ENCODE assay signal across 23 mouse cellular contexts in genomic region chr6:97295866-97296527, GRCm38 (mm10). TPM values are rescaled to one million over a fixed set of nuclear protein-coding genes. Genes with fewer than 3 reads are reported as not detected.
DNase-seq lines count a peak whose midpoint lies in the region; ATAC-seq and TF ChIP-seq lines count a peak whose summit lies in the region.
"Had no signal": no experiment of that assay in that cellular context is flagged by ENCODE, and none has a peak within 500 bp of the region (broad histone marks: within the 10 kb centered on the region; RNA-seq: fewer than 3 reads in every experiment).

No protein-coding gene starts in this region.

- no peak overlapping the region for H3K4me3 ChIP-seq in heart, embryonic 10.5 days
- no peak overlapping the region for H3K4me3 ChIP-seq in heart, adult 2 months
- H3K4me3 ChIP-seq in megakaryocyte, embryonic 14.5 days (replicated peaks), result peak overlapping the region; percentile 24
- H3K4me3 ChIP-seq in midbrain, embryonic 11.5 days (ENCODE audit: low read depth, low read length), result no peak overlapping the region
- H3K4me3 ChIP-seq in midbrain, embryonic 15.5 days, result no peak overlapping the region

- peaks cover 36% of the 10 kb centered on the region for H3K4me1 ChIP-seq in heart, embryonic 10.5 days
- peaks cover 3% of the 10 kb centered on the region for H3K4me1 ChIP-seq in heart, adult 2 months (ENCODE audit: control insufficient read depth, insufficient read depth, low read length)
- peaks cover 77% of the 10 kb centered on the region for H3K4me1 ChIP-seq in megakaryocyte, embryonic 14.5 days
- no peaks in the 10 kb centered on the region for H3K4me1 ChIP-seq in midbrain, embryonic 11.5 days (ENCODE audit: control insufficient read depth, insufficient read depth, low read length)
- no peaks in the 10 kb centered on the region for H3K4me1 ChIP-seq in midbrain, embryonic 15.5 days

- TF ChIP-seq EP300 in heart, adult 2 months (IDR thresholded peaks at IDR 0.05; ENCODE audit: insufficient read depth, low read depth, low read length), result no peak

- H3K79me2 ChIP-seq in heart, adult 2 months (replicated peaks; ENCODE audit: control insufficient read depth, insufficient read depth, low read length), result no peaks in the 10 kb centered on the region

- TF ChIP-seq POLR2A in heart, adult 2 months (IDR thresholded peaks at IDR 0.05; ENCODE audit: insufficient read depth, low read depth, low read length), result no peak

- intact Hi-C loops in heart, adult 2 months (cut with DNase I), result no loop called here

- no peak overlapping the region for H3K9ac ChIP-seq in heart, adult 2 months (ENCODE audit: low read depth, low read length)
- H3K9ac ChIP-seq in midbrain, embryonic 11.5 days (ENCODE audit: low read length), result no peak overlapping the region
- no peak overlapping the region for H3K9ac ChIP-seq in midbrain, embryonic 15.5 days

- no peak overlapping the region for H3K27ac ChIP-seq in heart, embryonic 10.5 days
- no peak overlapping the region for H3K27ac ChIP-seq in heart, adult 2 months
- H3K27ac ChIP-seq in midbrain, embryonic 11.5 days (ENCODE audit: low read depth, low read length), result no peak overlapping the region
- H3K27ac ChIP-seq in midbrain, embryonic 15.5 days, result no peak overlapping the region

- DNase-seq in heart, adult 11 months, result peak; percentile 74
- DNase-seq in heart, postnatal 4 days, result no peak
- peak; percentile 58 for DNase-seq in heart, embryonic 10.5 days (ENCODE audit: low spot score)
- no peak for DNase-seq in heart, adult 2 months
- peak; percentile 53 for DNase-seq in midbrain, embryonic 11.5 days (ENCODE audit: low spot score, missing footprints)
- DNase-seq: adrenal gland, adult 2 months; adrenal gland, adult 8-10 months; adrenal gland, postnatal 10 days; adrenal gland, postnatal 14 days; adrenal gland, postnatal 25 days; adrenal gland, postnatal 36 days; B cell, adult 2 months; cerebellum, adult 11 months; cerebellum, adult 11-12 months had no signal

- no peak for ATAC-seq in megakaryocyte, adult 5-6 weeks (ENCODE audit: poor library complexity, severe bottlenecking)
- no peak for ATAC-seq in midbrain, embryonic 11.5 days (ENCODE audit: low FRiP score)
- no peak for ATAC-seq in midbrain, embryonic 15.5 days (replicated peaks)
- ATAC-seq: activated CD4-positive, CD25-positive, alpha-beta regulatory T cell, adult 4 months; CD4-positive, CD25-positive, alpha-beta regulatory T cell, adult 4 months; Patski had no signal

- no peaks in the 10 kb centered on the region for H3K27me3 ChIP-seq in heart, embryonic 10.5 days (ENCODE audit: insufficient read depth, poor library complexity, severe bottlenecking)
- no peaks in the 10 kb centered on the region for H3K27me3 ChIP-seq in heart, adult 2 months (ENCODE audit: control insufficient read depth, insufficient read depth, low read length)
- no peaks in the 10 kb centered on the region for H3K27me3 ChIP-seq in megakaryocyte, embryonic 14.5 days (replicated peaks)
- no peaks in the 10 kb centered on the region for H3K27me3 ChIP-seq in midbrain, embryonic 11.5 days (ENCODE audit: control insufficient read depth, insufficient read depth, low read length)
- no peaks in the 10 kb centered on the region for H3K27me3 ChIP-seq in midbrain, embryonic 15.5 days (replicated peaks)
- H3K27me3 ChIP-seq: CH12.LX, Patski had no signal

- WGBS in heart, embryonic 10.5 days, result 90% methylated on average over 21 of the region's 21 CpGs
- 93% methylated on average over 21 of the region's 21 CpGs for WGBS in heart, adult 2 months
- WGBS in midbrain, embryonic 11.5 days, result 94% methylated on average over 21 of the region's 21 CpGs
- 96% methylated on average over 21 of the region's 21 CpGs for WGBS in midbrain, embryonic 15.5 days

- no peaks in the 10 kb centered on the region for H3K9me3 ChIP-seq in heart, embryonic 10.5 days
- no peaks in the 10 kb centered on the region for H3K9me3 ChIP-seq in megakaryocyte, embryonic 14.5 days
- H3K9me3 ChIP-seq in midbrain, embryonic 11.5 days (ENCODE audit: control insufficient read depth, low read length), result no peaks in the 10 kb centered on the region
- H3K9me3 ChIP-seq in midbrain, embryonic 15.5 days, result no peaks in the 10 kb centered on the region

- H3K4me2 ChIP-seq in midbrain, embryonic 11.5 days, result no peak overlapping the region
- H3K4me2 ChIP-seq in midbrain, embryonic 15.5 days, result no peak overlapping the region

- no peak for TF ChIP-seq CTCF in heart, adult 2 months (IDR thresholded peaks at IDR 0.05)

- peaks cover 93% of the 10 kb centered on the region for H3K36me3 ChIP-seq in heart, embryonic 10.5 days
- H3K36me3 ChIP-seq in heart, adult 2 months (ENCODE audit: control insufficient read depth, insufficient read depth, low read length), result peaks cover 13% of the 10 kb centered on the region
- H3K36me3 ChIP-seq in megakaryocyte, embryonic 14.5 days (replicated peaks; ENCODE audit: low read length), result peaks cover 99% of the 10 kb centered on the region
- H3K36me3 ChIP-seq in midbrain, embryonic 11.5 days (ENCODE audit: control insufficient read depth, insufficient read depth, low read length), result peaks cover 24% of the 10 kb centered on the region
- H3K36me3 ChIP-seq in midbrain, embryonic 15.5 days (replicated peaks), result peaks cover 21% of the 10 kb centered on the region; the same call in 1 of the 2 replicates
- H3K36me3 ChIP-seq: G1E had no signal

RNA-seq across cellular contexts. Expression of gene Lmod3, which starts 43.4 kb away (rescaled TPM):
- 10 to 100 TPM; 47.8 to 48.0 TPM for total RNA-seq in heart, postnatal 4 days (2021)
- 10.5 and 17.5 TPM in 2 replicates for polyA plus RNA-seq in heart, embryonic 10.5 days (2016; fragmentation: Nextera tagmentation; extraction: Ambion mirVana)
- total RNA-seq in heart, adult 2 months (2021), result 10 to 100 TPM; 50.1 to 63.0 TPM
- 26.3 and 40.0 TPM in 2 replicates for polyA plus RNA-seq in heart, adult 2 months (2012; rRNA removed)
- not detected in 2 replicates for polyA plus RNA-seq in megakaryocyte, embryonic 14.5 days (2012; ENCODE audit: insufficient read depth, low replicate concordance)
- total RNA-seq in megakaryocyte, adult 5-6 weeks (2015), result not detected in 2 replicates
- not detected in 2 replicates for total RNA-seq in megakaryocyte, adult 5-6 weeks (2017)
- polyA plus RNA-seq in midbrain, embryonic 11.5 days (2014; fragmentation: Nextera tagmentation; extraction: Ambion mirVana), result 0.08 TPM in 1 of 2 replicates, not detected in the other
- polyA plus RNA-seq in midbrain, embryonic 15.5 days (2015; fragmentation: Nextera tagmentation; extraction: Ambion mirVana), result not detected in 2 replicates
- total RNA-seq: adrenal gland, adult 2 months; adrenal gland, postnatal 14 days; adrenal gland, postnatal 25 days; adrenal gland, postnatal 36 days; CH12.LX; MEL had no signal
- polyA plus RNA-seq: activated CD4-positive, CD25-positive, alpha-beta regulatory T cell, adult 4 months; adrenal gland, adult 2 months; G1E; Patski had no signal

Comparison
In these comparisons a context has a peak if more than half of its experiments do, and no peak if none do; other contexts are left out.
1. DNase-seq: peak in heart, adult 11 months (single experiment), heart, embryonic 10.5 days (single experiment) and midbrain, embryonic 11.5 days (single experiment); none in heart, postnatal 4 days (single experiment) and heart, adult 2 months (0 of 2).
2. RNA of gene Lmod3, which starts 43.4 kb away (polyA plus RNA-seq): 26.3 to 40.0 TPM in heart, adult 2 months and 10.5 to 17.5 TPM in heart, embryonic 10.5 days; 0.08 TPM in midbrain, embryonic 11.5 days, not detected in megakaryocyte, embryonic 14.5 days and not detected in midbrain, embryonic 15.5 days; every median in the first group is over 10 times any median in the second.